Mouse (Mus musculus) midbrain, embryonic 11.5 days (tissue): ENCODE measurements around the gene Gsdme. TPM values are rescaled to one million over a fixed set of nuclear protein-coding genes. Genes with fewer than 3 reads are reported as not detected.

Source experiments
- ATAC-seq: fragments of 200-750 bp; cut with Nextera tagmentation; 2 replicates; pipeline ENCODE4 v1.8.0; 2017; ENCODE audit warnings: moderate TSS enrichment, moderate library complexity; ENCODE audit not compliant: low FRiP score
- DNase-seq: peaks from one replicate; pipeline ENCODE4 v3.0.0; 2015; ENCODE audit warnings: low spot score; ENCODE audit errors: missing footprints
- H3K27ac ChIP-seq: fragments of 300-500 bp; sonication (generic); 2 replicates; pipeline ENCODE4 v1.5.1; 2014; ENCODE audit warnings: low read depth, low read length
- H3K27me3 ChIP-seq: fragments of 300-500 bp; sonication (generic); 2 replicates; pipeline ENCODE4 v1.6.1; 2014; ENCODE audit warnings: mild to moderate bottlenecking, low read length, moderate library complexity, mixed read lengths; ENCODE audit not compliant: control insufficient read depth, insufficient read depth
- H3K36me3 ChIP-seq: fragments of 300-500 bp; sonication (generic); 2 replicates; pipeline ENCODE4 v1.6.1; 2014; ENCODE audit warnings: mild to moderate bottlenecking, low read length, moderate library complexity, mixed read lengths; ENCODE audit not compliant: control insufficient read depth, insufficient read depth
- H3K4me1 ChIP-seq: fragments of 300-500 bp; sonication (generic); 2 replicates; pipeline ENCODE4 v1.6.1; 2014; ENCODE audit warnings: low read length; ENCODE audit not compliant: control insufficient read depth, insufficient read depth
- H3K4me2 ChIP-seq: fragments of 300-500 bp; sonication (generic); 2 replicates; pipeline ENCODE4 v1.6.1; 2014; ENCODE audit warnings: mild to moderate bottlenecking, moderate library complexity
- H3K4me3 ChIP-seq: fragments of 300-500 bp; sonication (generic); 2 replicates; pipeline ENCODE4 v1.5.1; 2014; ENCODE audit warnings: low read depth, low read length
- H3K9ac ChIP-seq: fragments of 300-500 bp; sonication (generic); 2 replicates; pipeline ENCODE4 v1.6.1; 2014; ENCODE audit warnings: low read length
- H3K9me3 ChIP-seq: fragments of 300-500 bp; sonication (generic); 2 replicates; pipeline ENCODE4 v1.6.1; 2016; ENCODE audit warnings: low read length; ENCODE audit not compliant: control insufficient read depth
- WGBS: fragments of 180-500 bp; shearing (Covaris S2); extraction: QIAGEN DNeasy Blood & Tissue Kit; methylation state at CpG from one replicate; pipeline ENCODE4 v1.1.7; 2014; 5-methylcytosine and 5-hydroxymethylcytosine counted together
- polyA plus RNA-seq: library from polyadenylated mRNA; unstranded; fragments of >200 nt; fragmentation: Nextera tagmentation; extraction: Ambion mirVana; gene quantifications from 2 replicates; pipeline ENCODE4 v1.2.1, GENCODE M21; 2014

The Gsdme gene
- 52.9 and 55.2 TPM in 2 replicates for polyA plus RNA-seq

DNA sequence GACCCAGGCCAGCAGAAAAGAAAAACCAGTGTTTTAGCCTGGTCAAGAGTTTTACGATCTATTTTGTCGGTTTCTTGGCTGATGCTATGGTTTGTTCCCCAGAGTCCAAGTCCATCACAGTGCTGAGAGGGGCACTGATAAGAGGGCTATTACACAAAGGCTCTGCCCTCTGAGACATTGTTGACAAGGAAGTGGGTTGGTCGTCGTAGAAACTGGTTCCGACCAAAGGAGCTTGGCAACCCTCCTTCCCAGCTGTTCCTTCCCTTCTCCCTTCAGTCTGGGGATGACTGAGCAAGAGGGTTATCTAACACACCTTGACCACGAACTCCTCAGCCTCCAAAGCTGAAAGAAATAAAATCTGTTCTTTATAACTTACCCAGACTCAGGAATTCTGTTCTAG, at the start of gene Gsdme:
Gene Gsdme, minus strand, starts transcription at position 193 of the 400 bp plus-strand sequence.
- H3K4me2 ChIP-seq: no peak within 1 kb of the TSS
- H3K4me3 ChIP-seq: no peak within 1 kb of the TSS
- no peak within 1 kb of the TSS for H3K27ac ChIP-seq
- no peak for DNase-seq
- H3K4me1 ChIP-seq: peaks cover 11% of the 10 kb centered on the region
- no peak within 1 kb of the TSS for H3K9ac ChIP-seq
- no peaks in the 10 kb centered on the region for H3K9me3 ChIP-seq
- no peaks in the 10 kb centered on the region for H3K36me3 ChIP-seq
- WGBS: 93% methylated on average over 6 of the region's 6 CpGs
- H3K27me3 ChIP-seq: no peaks in the 10 kb centered on the region
- ATAC-seq: no peak

DNA sequence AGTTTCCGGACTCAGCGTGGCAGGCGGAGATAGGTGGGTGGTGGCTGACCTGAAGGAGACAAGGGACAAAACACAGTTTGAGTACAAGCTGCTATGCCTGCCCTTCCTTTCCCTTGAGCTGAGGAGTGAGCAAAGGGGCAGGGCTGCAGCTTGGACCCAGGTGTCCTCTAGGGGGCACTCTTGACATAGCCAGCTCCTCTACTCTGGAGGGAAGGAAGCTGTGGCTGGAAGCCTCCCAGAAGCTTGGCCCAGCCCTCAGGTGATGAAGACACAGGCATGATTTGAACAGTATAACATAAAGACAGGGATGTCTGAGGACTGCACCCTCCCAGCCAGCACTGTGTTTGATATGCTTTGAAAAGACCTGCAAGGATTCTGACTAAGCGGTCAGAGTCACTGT, 49.0 kb upstream of the Gsdme start:
- Histone ChIP-seq H3K27ac (no peak overlapping the region), H3K36me3 (no peaks in the 10 kb centered on the region), H3K27me3 (no peaks in the 10 kb centered on the region), H3K4me3 (no peak overlapping the region), H3K4me2 (no peak overlapping the region), H3K9ac (no peak overlapping the region), H3K4me1 (no peaks in the 10 kb centered on the region), H3K9me3 (no peaks in the 10 kb centered on the region)
- DNase-seq (peak; percentile 91), ATAC-seq (no peak)
- WGBS: 37% methylated on average over 4 of the region's 4 CpGs

DNA sequence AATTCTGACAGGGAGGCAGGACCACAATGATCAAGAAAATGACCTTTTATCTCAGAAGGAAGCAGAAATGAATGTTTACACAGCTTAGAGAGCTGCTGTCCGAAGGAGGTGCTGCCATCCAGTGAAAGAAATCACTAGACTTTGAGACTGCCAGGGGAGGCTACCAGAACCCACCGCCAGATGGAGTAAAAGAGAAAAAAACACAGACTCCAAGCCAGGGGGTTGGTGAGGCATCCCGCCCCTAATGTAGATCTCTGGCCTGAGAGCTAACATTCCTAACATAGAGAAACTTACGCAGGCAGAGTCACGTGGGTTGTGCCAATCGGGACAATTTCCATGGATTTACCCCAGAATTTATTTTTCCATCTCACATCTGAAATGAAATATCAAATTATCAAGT, 45.4 kb upstream of the Gsdme start:
- WGBS: 47% methylated on average over 6 of the region's 6 CpGs
- no peak overlapping the region for H3K9ac ChIP-seq
- DNase-seq: no peak
- H3K27ac ChIP-seq: no peak overlapping the region
- ATAC-seq: no peak
- no peak overlapping the region for H3K4me2 ChIP-seq
- no peaks in the 10 kb centered on the region for H3K36me3 ChIP-seq
- no peak overlapping the region for H3K4me3 ChIP-seq
- H3K27me3 ChIP-seq: no peaks in the 10 kb centered on the region
- no peaks in the 10 kb centered on the region for H3K9me3 ChIP-seq
- no peaks in the 10 kb centered on the region for H3K4me1 ChIP-seq

DNA sequence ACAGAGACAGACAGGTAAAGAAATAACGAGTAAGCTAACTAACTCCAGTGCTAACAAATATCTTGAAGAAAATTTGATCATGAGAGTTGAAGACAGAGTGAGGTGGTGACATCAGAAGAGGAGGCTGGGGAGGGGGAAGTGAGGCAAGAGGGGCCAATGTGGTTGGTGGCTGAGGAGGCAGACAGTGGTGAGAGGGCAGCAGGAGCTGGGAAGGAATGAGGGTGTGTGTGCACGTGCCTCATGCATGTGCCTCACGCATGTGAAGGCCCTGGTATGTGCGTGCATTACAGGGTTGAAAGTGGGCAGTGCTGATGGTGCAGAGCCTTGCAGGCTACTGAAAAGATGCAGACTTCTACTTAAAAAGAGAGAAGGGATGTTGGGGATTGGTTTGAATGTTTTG, 43.0 kb upstream of the Gsdme start:
- Histone ChIP-seq H3K36me3 (no peaks in the 10 kb centered on the region), H3K4me2 (no peak overlapping the region), H3K4me1 (no peaks in the 10 kb centered on the region), H3K27me3 (no peaks in the 10 kb centered on the region), H3K27ac (no peak overlapping the region), H3K9me3 (no peaks in the 10 kb centered on the region), H3K4me3 (no peak overlapping the region), H3K9ac (no peak overlapping the region)
- 80% methylated on average over 4 of the region's 4 CpGs for whole genome bisulfite sequencing
- ATAC-seq (no peak), DNase-seq (no peak)

DNA sequence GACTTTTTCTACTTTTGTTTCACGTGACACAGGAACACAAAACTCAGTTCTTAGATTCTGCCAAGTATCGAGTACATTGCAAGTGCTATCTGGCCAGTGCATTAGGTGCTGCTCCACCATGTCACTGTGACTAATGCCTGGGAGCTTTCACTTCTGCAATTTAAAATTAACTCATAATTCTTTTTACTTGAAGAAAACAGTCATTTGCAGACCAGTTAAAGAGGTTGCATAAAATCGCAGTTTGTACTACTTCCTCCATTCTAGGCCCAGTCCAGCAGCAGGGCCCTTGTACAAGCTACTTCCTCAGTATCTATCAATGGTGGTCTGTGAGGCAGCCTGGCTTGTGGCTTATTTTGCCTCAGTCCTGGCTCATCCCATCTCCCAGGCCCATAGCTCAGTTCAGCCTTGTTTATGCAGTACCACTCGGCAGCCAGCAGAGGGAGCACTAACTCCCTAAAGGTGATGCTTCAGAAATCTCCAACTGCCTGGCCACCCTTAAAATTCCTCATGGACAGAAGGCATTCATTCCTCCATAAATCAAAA, 41.4 kb upstream of the Gsdme start:
- no peaks in the 10 kb centered on the region for H3K36me3 ChIP-seq
- WGBS: 62% methylated on average over 4 of the region's 4 CpGs
- no peaks in the 10 kb centered on the region for H3K4me1 ChIP-seq
- no peaks in the 10 kb centered on the region for H3K9me3 ChIP-seq
- H3K4me3 ChIP-seq: no peak overlapping the region
- ATAC-seq (no peak), DNase-seq (peak; percentile 95)
- H3K4me2 ChIP-seq: no peak overlapping the region
- H3K27ac ChIP-seq: no peak overlapping the region
- no peaks in the 10 kb centered on the region for H3K27me3 ChIP-seq
- no peak overlapping the region for H3K9ac ChIP-seq

DNA sequence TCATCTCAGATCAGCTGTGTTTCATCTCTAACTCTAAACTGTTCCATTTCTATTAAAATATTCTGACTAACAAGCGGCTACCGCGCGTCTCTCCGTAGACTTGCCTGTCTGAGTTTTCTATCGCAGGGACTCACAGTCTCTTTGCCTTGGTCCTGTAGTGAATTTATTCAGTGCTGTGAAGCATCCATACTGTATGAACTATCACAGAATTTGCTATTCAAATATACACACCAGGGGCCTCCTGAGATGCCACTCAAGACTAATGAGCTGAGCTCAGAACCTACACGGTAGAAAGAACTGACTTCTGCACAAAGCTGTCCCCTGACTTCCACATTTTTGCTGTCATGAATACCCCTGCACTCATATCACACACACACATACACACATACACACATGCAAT, 37.5 kb upstream of the Gsdme start:
- WGBS: 92% methylated on average over 7 of the region's 7 CpGs
- Histone ChIP-seq H3K4me2 (no peak overlapping the region), H3K4me1 (no peaks in the 10 kb centered on the region), H3K4me3 (no peak overlapping the region), H3K27me3 (no peaks in the 10 kb centered on the region), H3K36me3 (no peaks in the 10 kb centered on the region), H3K27ac (no peak overlapping the region), H3K9ac (no peak overlapping the region), H3K9me3 (no peaks in the 10 kb centered on the region)
- ATAC-seq (no peak), DNase-seq (no peak)

DNA sequence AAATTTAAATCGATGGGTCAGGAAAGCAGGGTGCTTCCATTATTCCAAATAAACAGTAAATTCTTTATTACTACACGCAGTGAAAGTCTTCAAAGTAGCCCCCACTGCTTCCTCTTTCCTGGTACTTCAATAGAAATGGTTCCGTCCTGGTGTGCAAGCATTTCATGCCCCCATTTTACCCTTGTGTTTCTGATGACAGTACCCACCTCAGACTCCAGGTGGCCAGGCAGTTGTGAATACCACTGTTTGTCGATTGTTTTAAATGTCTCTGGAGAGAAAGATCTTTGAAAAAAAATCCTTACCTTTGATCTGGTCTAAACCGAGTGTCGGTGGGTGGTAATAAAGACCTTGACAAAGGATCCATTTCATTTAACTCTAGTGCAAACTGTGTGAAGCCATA, 37.0 kb upstream of the Gsdme start:
- Histone ChIP-seq H3K9ac (no peak overlapping the region), H3K4me3 (no peak overlapping the region), H3K27me3 (no peaks in the 10 kb centered on the region), H3K27ac (no peak overlapping the region), H3K4me2 (no peak overlapping the region), H3K36me3 (no peaks in the 10 kb centered on the region), H3K9me3 (no peaks in the 10 kb centered on the region), H3K4me1 (no peaks in the 10 kb centered on the region)
- DNase-seq (no peak), ATAC-seq (no peak)
- 58% methylated on average over 6 of the region's 6 CpGs for WGBS

DNA sequence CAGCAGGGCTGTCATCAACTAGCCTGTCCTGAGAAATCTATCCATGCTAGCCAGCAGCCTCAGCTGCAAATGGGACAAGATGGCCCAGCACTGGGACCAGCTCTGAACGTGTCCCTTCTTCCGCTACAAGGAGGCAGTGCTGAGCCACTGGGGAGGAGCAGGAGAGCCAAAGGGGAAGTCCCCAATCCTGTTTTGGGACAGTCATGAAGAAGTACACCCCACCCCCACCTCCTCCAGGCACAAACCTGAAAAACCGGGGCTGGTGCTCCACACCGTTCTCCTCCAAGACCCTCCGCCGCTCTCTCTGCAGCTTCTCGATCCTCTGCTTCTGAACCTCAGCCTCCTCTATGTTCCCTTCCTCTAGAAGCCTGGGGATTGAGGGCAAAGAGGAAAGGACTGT, 35.4 kb upstream of the Gsdme start:
- DNase-seq: no peak
- Histone ChIP-seq H3K4me2 (no peak overlapping the region), H3K27ac (no peak overlapping the region), H3K36me3 (no peaks in the 10 kb centered on the region), H3K4me1 (no peaks in the 10 kb centered on the region), H3K9me3 (no peaks in the 10 kb centered on the region), H3K4me3 (no peak overlapping the region), H3K9ac (no peak overlapping the region), H3K27me3 (no peaks in the 10 kb centered on the region)
- 85% methylated on average over 7 of the region's 7 CpGs for WGBS
- ATAC-seq: no peak

DNA sequence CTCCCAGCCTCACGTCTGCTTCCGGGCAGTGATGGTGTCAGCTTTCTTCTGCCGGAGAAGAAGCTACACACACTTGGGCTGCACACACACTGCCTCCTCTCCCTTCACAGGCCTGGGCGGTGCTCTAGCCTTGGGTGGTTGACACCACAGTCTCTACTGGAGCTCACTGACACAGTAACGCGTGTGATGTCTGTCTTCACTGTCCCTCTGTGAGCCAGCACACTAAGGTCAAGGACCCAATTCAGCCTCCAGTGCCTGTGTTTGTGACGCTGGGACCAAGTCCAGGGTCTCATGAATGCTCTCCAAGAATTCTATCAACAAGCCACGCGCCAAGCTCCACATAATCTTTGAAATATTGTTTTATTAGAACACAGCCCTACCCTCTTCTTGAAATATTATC, 34.0 kb upstream of the Gsdme start:
- Histone ChIP-seq H3K4me1 (no peaks in the 10 kb centered on the region), H3K36me3 (no peaks in the 10 kb centered on the region), H3K9ac (no peak overlapping the region), H3K27me3 (no peaks in the 10 kb centered on the region), H3K27ac (no peak overlapping the region), H3K9me3 (no peaks in the 10 kb centered on the region), H3K4me3 (no peak overlapping the region), H3K4me2 (no peak overlapping the region)
- WGBS: 90% methylated on average over 9 of the region's 9 CpGs
- ATAC-seq: no peak
- no peak for DNase-seq

DNA sequence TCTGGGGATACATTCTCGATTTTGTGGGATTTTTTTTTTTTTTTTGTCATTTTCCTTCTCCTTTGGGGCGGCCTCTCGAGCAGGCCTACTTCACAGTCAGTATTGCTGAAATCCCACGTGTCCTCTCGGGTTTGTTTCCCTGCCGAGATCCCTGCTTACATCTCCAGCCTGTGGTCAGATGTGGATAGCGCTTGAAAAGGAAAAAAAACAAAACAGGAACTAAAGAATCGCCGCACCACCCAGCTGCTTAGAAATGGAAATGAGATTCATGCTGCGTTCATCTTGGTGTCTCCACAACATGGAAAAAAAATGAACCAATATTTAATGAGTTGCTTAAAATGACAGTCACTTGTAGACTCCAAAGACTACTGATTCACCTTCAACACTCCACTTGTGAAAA, 31.5 kb upstream of the Gsdme start:
- no peak overlapping the region for H3K4me3 ChIP-seq
- no peak overlapping the region for H3K9ac ChIP-seq
- H3K36me3 ChIP-seq: no peaks in the 10 kb centered on the region
- no peaks in the 10 kb centered on the region for H3K9me3 ChIP-seq
- no peak for ATAC-seq
- no peaks in the 10 kb centered on the region for H3K4me1 ChIP-seq
- DNase-seq: no peak
- no peaks in the 10 kb centered on the region for H3K27me3 ChIP-seq
- WGBS: 78% methylated on average over 10 of the region's 10 CpGs
- H3K27ac ChIP-seq: no peak overlapping the region
- no peak overlapping the region for H3K4me2 ChIP-seq
